Mouse (Mus musculus): ENCODE measurements around the gene Arl5a.

Arl5a gene

DNA sequence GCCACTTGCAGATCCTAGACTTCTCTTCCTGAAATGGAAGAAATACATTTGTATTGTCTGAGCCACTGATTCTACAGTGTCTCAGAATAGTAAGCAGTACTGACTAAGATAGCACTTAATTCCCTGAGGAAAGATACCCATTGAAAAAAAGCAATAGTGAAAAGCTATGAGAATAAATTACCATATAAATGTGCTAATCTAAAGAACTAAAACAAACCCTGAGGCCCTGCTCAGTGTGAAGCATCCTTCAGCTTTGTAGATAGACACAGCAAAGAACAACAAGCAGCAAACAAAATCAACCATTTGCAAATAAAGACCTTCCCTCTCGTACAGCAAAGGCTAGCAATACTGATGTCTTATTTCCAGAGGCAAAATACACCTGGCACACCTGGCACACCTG, 65.0 kb downstream of the Arl5a start:
- DNase-seq = no peak

DNA sequence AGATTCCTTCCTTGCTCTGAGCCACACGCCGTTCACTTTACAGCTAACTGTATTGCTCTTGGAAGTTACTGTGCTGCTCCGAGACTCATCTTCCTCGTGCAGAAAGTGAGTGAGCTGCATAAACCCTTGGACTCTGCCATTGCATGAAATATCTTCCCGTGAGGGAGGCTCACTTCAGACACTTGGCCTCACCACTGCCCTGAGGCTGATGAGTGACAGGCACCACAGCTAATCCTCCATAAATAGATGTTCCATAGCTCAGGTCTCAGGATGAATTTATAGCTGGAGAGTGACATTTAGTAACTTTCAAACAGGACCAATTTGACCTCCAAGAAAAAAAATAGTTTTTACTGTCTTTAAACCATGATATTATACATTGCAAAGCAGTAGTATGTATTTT, 66.5 kb downstream of the Arl5a start:
- DNase-seq = no peak

DNA sequence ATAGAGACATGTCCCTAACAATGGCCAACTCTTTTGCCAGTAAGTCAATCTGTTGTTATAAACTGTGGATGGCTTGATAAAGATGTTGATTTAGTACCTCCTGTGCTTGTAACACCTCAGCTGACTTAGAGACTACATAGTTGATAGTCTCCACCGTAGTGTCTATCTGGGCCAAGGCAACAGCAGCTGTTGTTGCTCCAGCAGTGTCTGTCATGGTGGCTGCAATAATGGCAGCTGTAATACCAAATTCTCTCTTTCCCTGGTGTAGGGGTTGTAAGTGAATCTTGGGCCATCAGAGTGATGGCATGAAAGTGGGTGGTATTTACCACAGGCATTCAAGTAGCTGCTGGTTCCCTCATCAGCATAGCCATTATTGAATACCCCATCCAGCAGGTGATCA, 73.7 kb downstream of the Arl5a start:
- no peak for DNase-seq
